Mouse (Mus musculus) E14TG2a.4 (cell line): ENCODE results near the gene Luzp1.

ENCODE experiments used
- CTCF ChIP-seq: conservative IDR thresholded peaks from 2 replicates; pipeline ENCODE4 v1.5.1; 2014; ENCODE audit warnings: low read length
- NANOG ChIP-seq: IDR thresholded peaks from 2 replicates; pipeline ENCODE4 v1.6.1; 2014; ENCODE audit warnings: borderline replicate concordance, low read length, mixed read lengths
- POU5F1 ChIP-seq: IDR thresholded peaks from 2 replicates; pipeline ENCODE4 v1.6.1; 2014; ENCODE audit warnings: low read length, borderline replicate concordance

- no peak for TF ChIP-seq CTCF
- TF ChIP-seq POU5F1: no peak
- TF ChIP-seq NANOG: no peak
These were observed 30.5 kb upstream of the Luzp1 start for GRCm38 (mm10) chr4:136439106-136439505.
